Mouse (Mus musculus) midbrain, embryonic 10.5 days (tissue): ENCODE measurements at regions not wholly inside any gene's neighbourhood (a gene's known extent, or its start where the extent isn't known, plus 50 kb on each side); places are given as distances from the start of the nearest gene placed in this dataset.
A peak's percentile ranks its signal among the peaks of the same experiment; 100 is the strongest.

Experiments
- DNase-seq: peaks from one replicate; pipeline ENCODE4 v3.0.0-alpha.2; 2017; ENCODE audit warnings: low spot score
- H3K27ac ChIP-seq: fragments of 300-500 bp; sonication (generic); replicated peaks from 2 replicates; pipeline ENCODE4 v1.5.1; 2016; ENCODE audit warnings: mild to moderate bottlenecking
- H3K27me3 ChIP-seq: fragments of 300-500 bp; sonication (generic); 2 replicates; pipeline ENCODE4 v1.6.1; 2016; ENCODE audit warnings: low read depth, mild to moderate bottlenecking; ENCODE audit not compliant: poor library complexity, severe bottlenecking
- H3K36me3 ChIP-seq: fragments of 300-500 bp; sonication (generic); 2 replicates; pipeline ENCODE4 v1.6.1; 2016; ENCODE audit warnings: mild to moderate bottlenecking, moderate library complexity
- H3K4me1 ChIP-seq: fragments of 300-500 bp; sonication (generic); 2 replicates; pipeline ENCODE4 v1.6.1; 2016
- H3K4me3 ChIP-seq: fragments of 300-500 bp; sonication (generic); 2 replicates; pipeline ENCODE4 v1.5.1; 2016; ENCODE audit warnings: mild to moderate bottlenecking, moderate library complexity
- H3K9me3 ChIP-seq: fragments of 300-500 bp; sonication (generic); replicated peaks from 2 replicates; pipeline ENCODE4 v1.6.1; 2016; ENCODE audit warnings: mild to moderate bottlenecking
- WGBS: fragments of 180-500 bp; shearing (Covaris S2); methylation state at CpG from one replicate; pipeline ENCODE4 v1.1.7; 2016; 5-methylcytosine and 5-hydroxymethylcytosine counted together

- Histone ChIP-seq H3K27me3 (no peaks in the 10 kb centered on the region), H3K36me3 (no peaks in the 10 kb centered on the region), H3K27ac (no peak overlapping the region), H3K4me1 (no peaks in the 10 kb centered on the region), H3K9me3 (no peaks in the 10 kb centered on the region), H3K4me3 (no peak overlapping the region)
- 80% methylated on average over 7 of the region's 7 CpGs for WGBS
- no peak for DNase-seq
Observed at GRCm38 (mm10) chr7:121282154-121282553, 109.5 kb upstream of the Hs3st2 start.

GRCm38 (mm10) chr7:121289737-121290136, 101.9 kb upstream of the Hs3st2 start:
- whole genome bisulfite sequencing = 88% methylated on average over 16 of the region's 16 CpGs

GRCm38 (mm10) chr7:121296151-121296695, 95.4 kb upstream of the Hs3st2 start:
- H3K9me3 ChIP-seq = peaks cover 11% of the 10 kb centered on the region; the same call in 1 of the 2 replicates
- H3K4me3 ChIP-seq = no peak overlapping the region
- no peaks in the 10 kb centered on the region for H3K36me3 ChIP-seq
- no peaks in the 10 kb centered on the region for H3K4me1 ChIP-seq
- DNase-seq = no peak
- H3K27me3 ChIP-seq = no peaks in the 10 kb centered on the region
- 90% methylated on average over 3 of the region's 3 CpGs for WGBS
- no peak overlapping the region for H3K27ac ChIP-seq

More at GRCm38 (mm10) chr7:121289737-121290136, 101.9 kb upstream of the Hs3st2 start:
- no peaks in the 10 kb centered on the region for H3K27me3 ChIP-seq
- H3K4me1 ChIP-seq = no peaks in the 10 kb centered on the region
- peaks cover 11% of the 10 kb centered on the region; the same call in 1 of the 2 replicates for H3K9me3 ChIP-seq
- no peak overlapping the region for H3K4me3 ChIP-seq
- H3K36me3 ChIP-seq = no peaks in the 10 kb centered on the region
- DNase-seq = no peak
- H3K27ac ChIP-seq = no peak overlapping the region

DNA sequence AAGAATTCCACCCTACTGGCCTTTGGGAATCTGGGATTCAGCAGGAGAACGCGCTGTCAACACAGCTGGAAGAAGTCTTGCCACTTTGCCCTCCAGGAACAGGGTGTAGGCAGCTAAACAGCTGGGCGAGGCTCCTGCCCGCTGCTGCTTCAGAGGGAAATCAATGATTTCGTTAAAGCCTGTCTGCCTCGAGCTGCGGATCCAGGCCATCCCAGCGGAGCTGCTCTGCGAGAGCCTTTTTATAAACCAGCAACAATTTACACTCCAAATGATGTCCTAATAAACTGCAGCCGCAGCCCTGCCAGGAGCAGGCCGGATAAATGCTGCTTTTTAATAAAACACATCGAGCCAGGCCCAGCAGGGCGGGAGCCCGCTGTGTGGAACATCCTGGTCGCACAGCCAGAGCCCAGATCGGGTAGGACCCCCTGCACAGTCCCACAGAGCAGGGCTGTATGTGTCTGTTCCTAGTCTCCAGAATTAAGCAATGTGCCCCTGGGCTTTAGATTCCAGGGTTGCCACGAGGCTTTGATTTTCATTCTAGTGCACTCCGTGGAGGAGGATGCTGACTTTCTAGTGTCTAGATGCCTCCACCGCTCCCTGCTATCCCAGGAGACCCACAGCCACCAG, 78.6 kb upstream of the Hs3st2 start:
- Histone ChIP-seq H3K27ac (peak overlapping the region; percentile 9; the same call in 1 of the 2 replicates), H3K4me3 (peak overlapping the region; percentile 35), H3K27me3 (peaks cover 9% of the 10 kb centered on the region), H3K36me3 (no peaks in the 10 kb centered on the region), H3K4me1 (peaks cover 7% of the 10 kb centered on the region), H3K9me3 (no peaks in the 10 kb centered on the region)
- peak; percentile 25 for DNase-seq
- 4% methylated on average over 19 of the region's 19 CpGs for WGBS

- Histone ChIP-seq H3K27ac (no peak overlapping the region), H3K4me1 (peaks cover 7% of the 10 kb centered on the region), H3K36me3 (no peaks in the 10 kb centered on the region), H3K27me3 (peaks cover 9% of the 10 kb centered on the region), H3K4me3 (no peak overlapping the region), H3K9me3 (no peaks in the 10 kb centered on the region)
- 87% methylated on average over 4 of the region's 4 CpGs for WGBS
- DNase-seq = no peak
Observed at GRCm38 (mm10) chr7:121314521-121314920, 77.1 kb upstream of the Hs3st2 start.

GRCm38 (mm10) chr7:121329274-121329673, 62.4 kb upstream of the Hs3st2 start:
- no peak overlapping the region for H3K4me3 ChIP-seq
- no peaks in the 10 kb centered on the region for H3K36me3 ChIP-seq
- DNase-seq = no peak
- no peaks in the 10 kb centered on the region for H3K9me3 ChIP-seq
- H3K27ac ChIP-seq = no peak overlapping the region
- H3K4me1 ChIP-seq = peaks cover 7% of the 10 kb centered on the region; the same call in 1 of the 2 replicates
- 86% methylated on average over 7 of the region's 7 CpGs for WGBS
- H3K27me3 ChIP-seq = no peaks in the 10 kb centered on the region

DNA sequence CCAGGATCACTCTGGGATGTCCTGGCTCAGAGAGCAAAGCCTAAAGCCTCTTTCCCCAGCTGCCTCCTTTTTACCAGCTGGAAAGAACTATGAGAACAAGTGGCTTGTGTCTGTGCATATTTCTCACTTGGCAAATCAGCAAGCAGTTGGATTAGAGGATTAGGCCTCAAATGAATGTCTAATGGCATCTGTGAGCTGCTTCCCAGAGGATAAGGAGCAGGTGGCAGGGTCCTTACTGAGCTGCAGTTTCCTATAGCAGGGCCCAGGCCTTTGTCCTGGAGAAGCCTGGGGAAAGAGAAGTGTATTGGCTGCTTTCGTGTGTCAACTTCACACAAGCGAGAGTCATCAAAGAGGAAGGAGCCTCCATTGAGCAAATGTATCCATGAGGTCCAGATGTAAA, 59.1 kb upstream of the Hs3st2 start:
- Histone ChIP-seq H3K27ac (peak overlapping the region; percentile 52), H3K4me1 (peaks cover 7% of the 10 kb centered on the region; the same call in 1 of the 2 replicates), H3K36me3 (no peaks in the 10 kb centered on the region), H3K9me3 (no peaks in the 10 kb centered on the region), H3K27me3 (no peaks in the 10 kb centered on the region), H3K4me3 (no peak overlapping the region)
- 62% methylated on average over 2 of the region's 2 CpGs for WGBS
- peak; percentile 22 for DNase-seq

DNA sequence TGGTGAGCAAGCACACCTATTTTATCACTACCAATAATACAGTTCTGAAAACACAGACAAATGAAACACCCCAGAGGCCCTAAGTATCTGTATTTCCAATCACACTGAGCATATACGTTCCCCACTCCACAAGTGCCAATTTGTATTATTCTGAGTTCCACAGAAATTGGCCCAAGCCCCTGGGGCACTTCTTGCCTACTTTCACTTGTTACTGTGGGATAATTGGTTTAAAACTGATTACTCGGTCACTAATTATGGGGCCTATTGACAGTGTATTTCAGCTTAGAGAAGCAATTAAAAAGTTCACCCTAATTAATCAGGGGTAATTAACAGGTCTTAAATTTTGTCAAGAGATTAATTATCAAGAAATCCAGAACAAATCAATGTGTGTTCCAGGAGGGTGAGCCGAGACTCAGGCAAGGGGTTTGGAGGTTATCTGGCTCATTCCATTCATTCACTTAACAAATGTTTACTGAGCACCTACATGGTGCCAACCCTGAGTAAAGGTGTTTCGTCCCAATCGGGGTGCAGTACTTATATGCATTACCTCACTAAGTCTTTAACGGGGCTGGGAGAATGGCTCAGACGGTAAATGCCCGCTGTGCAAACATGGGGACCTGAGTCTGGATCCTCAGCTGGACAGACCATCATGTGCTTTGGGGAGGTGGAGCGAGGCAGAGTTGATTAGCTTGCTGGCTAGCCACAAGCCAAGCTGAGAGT, 56.1 kb upstream of the Hs3st2 start:
- no peaks in the 10 kb centered on the region for H3K36me3 ChIP-seq
- no peaks in the 10 kb centered on the region for H3K9me3 ChIP-seq
- no peaks in the 10 kb centered on the region for H3K27me3 ChIP-seq
- WGBS = 88% methylated on average over 9 of the region's 9 CpGs
- no peak overlapping the region for H3K4me3 ChIP-seq
- peaks cover 7% of the 10 kb centered on the region; the same call in 1 of the 2 replicates for H3K4me1 ChIP-seq
- H3K27ac ChIP-seq = no peak overlapping the region
- no peak for DNase-seq

DNA sequence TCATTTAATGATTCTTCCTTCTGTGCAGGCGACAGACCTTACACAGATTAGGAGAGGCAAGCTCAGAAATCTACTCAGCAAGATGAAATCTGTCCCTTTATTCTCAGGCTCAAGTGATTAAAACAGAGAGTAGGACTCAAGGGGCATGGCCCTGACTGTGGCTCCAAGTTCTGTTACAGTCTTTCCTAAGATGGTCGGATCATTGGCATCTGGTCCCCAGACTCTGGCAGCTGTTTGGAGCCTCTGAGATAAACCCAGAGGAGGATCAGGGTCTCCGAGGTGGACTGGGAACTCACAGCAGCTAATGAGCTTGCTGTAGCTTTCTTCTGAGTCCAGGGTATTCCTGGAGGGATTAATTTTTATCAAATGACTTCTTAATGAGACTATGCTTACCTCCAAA, 51.7 kb upstream of the Hs3st2 start:
- Histone ChIP-seq H3K4me3 (no peak overlapping the region), H3K9me3 (no peaks in the 10 kb centered on the region), H3K27ac (no peak overlapping the region), H3K36me3 (no peaks in the 10 kb centered on the region), H3K4me1 (no peaks in the 10 kb centered on the region; the same call in 1 of the 2 replicates), H3K27me3 (no peaks in the 10 kb centered on the region)
- WGBS = 61% methylated on average over 3 of the region's 3 CpGs
- DNase-seq = no peak
